Mouse (Mus musculus) thymus, adult 2 months (tissue): ENCODE results near the gene Mxd1.

Experiments used
- CTCF ChIP-seq: fragments of 200-500 bp; IDR thresholded peaks from 2 replicates; pipeline ENCODE4 v1.5.1; 2012; ENCODE audit warnings: mild to moderate bottlenecking, control low read depth, low read length, moderate library complexity, borderline replicate concordance; ENCODE audit not compliant: control insufficient read depth, poor library complexity, insufficient read depth; ENCODE audit errors: extremely low read depth
- POLR2A ChIP-seq: fragments of 200-500 bp; IDR thresholded peaks from 2 replicates; pipeline ENCODE4 v1.6.1; 2012; ENCODE audit warnings: mild to moderate bottlenecking, low read length, control low read depth, moderate library complexity; ENCODE audit not compliant: control insufficient read depth, poor library complexity, insufficient read depth; ENCODE audit errors: extremely low read depth

DNA sequence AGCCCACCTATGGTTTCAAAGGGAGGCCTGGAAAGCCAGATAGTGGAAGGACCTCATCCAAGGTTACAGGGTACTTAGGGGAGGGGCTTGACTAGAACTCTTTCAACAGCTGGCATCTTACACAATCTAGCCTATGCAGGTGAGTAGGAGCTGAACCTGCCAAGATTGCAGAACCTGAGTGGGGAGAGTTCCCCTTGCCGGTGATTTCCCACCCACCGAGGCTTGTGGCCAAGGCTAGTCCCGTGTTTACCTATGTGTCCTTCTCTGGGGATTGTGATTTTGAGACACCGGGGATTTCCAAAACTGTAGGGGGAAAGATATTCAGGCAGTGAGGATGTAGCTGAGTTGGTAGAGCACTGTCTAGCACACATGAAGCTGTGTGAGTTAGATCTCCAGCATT, 53.7 kb downstream of the Mxd1 start:
- TF ChIP-seq POLR2A, result no peak
- TF ChIP-seq CTCF, result no peak
